Mouse (Mus musculus): Measurements from ENCODE around the gene Tpcn2. TPM values are rescaled to one million over a fixed set of nuclear protein-coding genes. Genes with fewer than 3 reads are reported as not detected.

The Tpcn2 gene
- polyA plus RNA-seq, 1 experiment from 2014 or later = 4.6 TPM

DNA sequence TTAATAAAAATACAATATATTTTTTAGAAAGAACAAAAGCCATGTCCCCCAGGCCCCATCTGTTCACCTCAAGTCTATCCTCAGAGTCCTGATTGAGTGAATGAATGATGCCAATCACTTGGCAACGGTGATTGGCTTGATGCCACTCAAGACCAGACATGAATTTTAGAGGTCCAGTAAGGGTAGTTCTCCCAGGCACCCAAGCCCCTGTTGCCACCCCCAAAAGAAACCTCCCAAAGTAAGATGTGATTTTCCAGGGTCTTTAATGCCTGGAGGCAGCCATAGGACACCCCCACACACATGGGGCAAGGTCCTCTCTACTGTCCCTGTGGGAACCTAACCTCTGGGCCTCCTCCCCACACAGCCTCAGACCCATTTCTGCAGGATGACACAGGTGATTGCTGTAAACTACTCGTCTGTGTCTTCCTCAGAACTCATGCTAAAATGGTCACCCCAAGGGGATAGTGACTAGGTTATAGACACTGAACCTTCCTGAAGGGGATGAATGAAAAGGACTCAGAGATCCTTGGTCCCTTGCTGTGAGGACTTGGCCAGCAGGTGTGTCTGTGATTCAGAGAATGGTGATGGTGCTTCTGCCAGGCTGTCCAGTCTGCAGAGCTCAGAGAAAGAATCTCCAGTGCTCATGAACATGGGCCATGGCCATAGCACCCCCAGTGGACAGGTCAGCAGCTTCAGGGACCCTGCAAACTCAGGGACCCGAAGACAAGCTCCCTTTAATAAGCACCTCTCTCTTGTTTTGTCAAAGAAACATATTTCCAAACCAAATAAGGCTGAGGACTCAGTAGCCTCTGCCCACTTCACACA, 15.1 kb upstream of the Tpcn2 start:
- peaks cover 6% of the 10 kb centered on the region; the same call in 1 of the 2 replicates for H3K27me3 ChIP-seq
- H3K9ac ChIP-seq = no peak overlapping the region
- H3K4me1 ChIP-seq (replicated peaks) = peaks cover 12% of the 10 kb centered on the region
- no peak overlapping the region for H3K4me3 ChIP-seq
- no peak overlapping the region for H3K27ac ChIP-seq
- no peaks in the 10 kb centered on the region for H3K36me3 ChIP-seq
- H3K4me2 ChIP-seq = no peak overlapping the region
- ATAC-seq (replicated peaks; ENCODE audit: insufficient number of reproducible peaks, insufficient read depth, low FRiP score, low read depth) = no peak
- WGBS = 59% methylated on average over 3 of the region's 3 CpGs
- no peaks in the 10 kb centered on the region for H3K9me3 ChIP-seq (replicated peaks)

DNA sequence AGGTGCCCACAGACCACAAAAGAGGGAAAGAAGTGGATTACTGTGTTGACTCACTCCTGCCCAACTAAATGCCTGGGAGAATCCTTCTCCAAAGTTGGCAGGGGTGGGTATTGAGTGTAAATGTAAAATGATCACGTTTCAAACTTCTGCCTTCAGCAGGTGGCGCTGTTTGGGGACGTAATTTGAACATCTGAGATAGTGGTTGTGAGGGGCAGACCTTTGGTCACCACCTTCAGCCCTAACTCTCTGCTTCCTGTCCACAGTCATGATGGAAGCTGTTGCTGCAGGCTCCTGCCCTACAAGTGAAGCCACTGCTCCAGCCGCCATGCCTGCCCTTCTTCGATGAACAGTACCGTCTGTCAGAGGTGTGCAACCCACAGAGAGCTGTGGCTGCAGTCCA, 10.0 kb upstream of the Tpcn2 start:
- no peaks in the 10 kb centered on the region for H3K27me3 ChIP-seq
- no peak overlapping the region for H3K4me3 ChIP-seq
- H3K4me2 ChIP-seq = no peak overlapping the region
- H3K9ac ChIP-seq = no peak overlapping the region
- no peak overlapping the region for H3K27ac ChIP-seq
- no peaks in the 10 kb centered on the region for H3K36me3 ChIP-seq
- peaks cover 6% of the 10 kb centered on the region; the same call in 1 of the 2 replicates for H3K4me1 ChIP-seq (replicated peaks)
- no peaks in the 10 kb centered on the region for H3K9me3 ChIP-seq (replicated peaks)
- no peak for ATAC-seq (replicated peaks; ENCODE audit: insufficient number of reproducible peaks, insufficient read depth, low FRiP score, low read depth)
- WGBS = 37% methylated on average over 6 of the region's 6 CpGs

DNA sequence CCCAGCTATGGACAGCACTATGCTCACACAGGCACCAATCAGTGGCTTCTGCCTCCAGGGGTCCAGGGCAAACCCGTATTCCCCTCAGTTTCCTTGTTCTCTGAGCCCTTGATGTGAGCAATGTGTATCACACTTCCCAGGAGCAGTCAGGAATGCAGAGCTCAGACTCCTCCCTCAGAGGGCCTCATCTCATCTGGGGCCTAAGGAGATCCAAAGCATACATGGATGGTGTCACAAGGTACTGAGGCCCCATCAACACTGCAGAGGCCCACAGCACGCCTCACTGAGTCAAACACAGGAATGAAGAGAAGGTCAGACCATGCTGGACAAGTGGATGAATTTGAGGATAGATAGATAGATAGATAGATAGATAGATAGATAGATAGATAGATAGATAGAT, 8.9 kb upstream of the Tpcn2 start:
- WGBS = 56% methylated on average over 2 of the region's 2 CpGs
- H3K9me3 ChIP-seq (replicated peaks) = no peaks in the 10 kb centered on the region
- ATAC-seq (replicated peaks; ENCODE audit: insufficient number of reproducible peaks, insufficient read depth, low FRiP score, low read depth) = no peak

DNA sequence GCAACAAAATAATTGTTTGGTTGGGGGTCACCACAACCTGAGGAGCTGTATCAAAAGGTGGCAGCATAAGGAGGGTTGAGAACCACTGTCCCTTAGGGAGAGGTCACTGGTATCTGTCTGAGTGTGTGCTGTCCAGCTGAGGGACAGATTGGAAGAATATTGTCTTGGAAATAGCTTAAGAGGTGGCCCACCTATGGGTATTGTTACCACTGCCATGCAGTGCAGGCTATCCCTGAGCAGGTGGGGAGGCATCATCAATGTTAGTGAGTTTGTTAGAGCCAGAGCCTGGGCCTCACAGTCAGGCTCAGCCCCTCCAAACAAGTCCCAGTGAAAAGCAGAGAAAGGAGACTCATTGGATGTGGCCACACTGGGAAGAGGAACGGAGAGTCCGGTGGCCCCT, 8.0 kb upstream of the Tpcn2 start:
- no peak overlapping the region for H3K9ac ChIP-seq
- WGBS = 97% methylated on average over 2 of the region's 2 CpGs
- H3K27ac ChIP-seq = no peak overlapping the region
- no peaks in the 10 kb centered on the region for H3K27me3 ChIP-seq
- no peaks in the 10 kb centered on the region for H3K36me3 ChIP-seq
- no peaks in the 10 kb centered on the region for H3K9me3 ChIP-seq (replicated peaks)
- H3K4me2 ChIP-seq = no peak overlapping the region
- no peak overlapping the region for H3K4me3 ChIP-seq
- H3K4me1 ChIP-seq (replicated peaks) = peaks cover 6% of the 10 kb centered on the region; the same call in 1 of the 2 replicates
- no peak for ATAC-seq (replicated peaks; ENCODE audit: insufficient number of reproducible peaks, insufficient read depth, low FRiP score, low read depth)

More for the DNA sequence above, 8.9 kb upstream of the Tpcn2 start:
- Histone ChIP-seq H3K36me3 (no peaks in the 10 kb centered on the region), H3K4me2 (no peak overlapping the region), H3K9ac (no peak overlapping the region), H3K27me3 (no peaks in the 10 kb centered on the region), H3K27ac (no peak overlapping the region), H3K4me3 (no peak overlapping the region), H3K4me1 (replicated peaks) (peaks cover 6% of the 10 kb centered on the region; the same call in 1 of the 2 replicates)

DNA sequence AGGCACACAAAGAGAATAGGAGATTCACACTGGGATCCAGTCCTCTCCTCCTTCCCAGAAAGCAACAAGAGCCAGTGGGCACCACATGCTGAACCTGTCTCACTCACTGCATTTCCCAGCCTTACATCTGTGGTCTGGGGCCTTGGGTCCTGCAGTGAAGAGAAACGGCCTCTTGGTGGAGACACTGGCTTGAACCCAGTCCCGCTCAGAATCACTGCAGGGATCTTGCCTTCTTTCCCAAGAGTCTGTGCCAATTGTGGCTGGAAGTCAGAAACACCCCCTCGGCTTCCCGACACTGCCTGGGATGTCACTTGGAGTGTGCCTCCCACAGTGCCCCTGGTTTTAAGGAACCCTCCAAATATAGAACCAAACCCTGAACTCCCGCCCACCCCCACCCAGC, 5.5 kb upstream of the Tpcn2 start:
- Histone ChIP-seq H3K4me2 (no peak overlapping the region), H3K9me3 (replicated peaks) (no peaks in the 10 kb centered on the region), H3K36me3 (no peaks in the 10 kb centered on the region), H3K27ac (no peak overlapping the region), H3K27me3 (no peaks in the 10 kb centered on the region), H3K9ac (no peak overlapping the region), H3K4me3 (no peak overlapping the region), H3K4me1 (replicated peaks) (peaks cover 6% of the 10 kb centered on the region; the same call in 1 of the 2 replicates)
- ATAC-seq (replicated peaks; ENCODE audit: insufficient number of reproducible peaks, insufficient read depth, low FRiP score, low read depth) = no peak
- WGBS = 19% methylated on average over 5 of the region's 5 CpGs

DNA sequence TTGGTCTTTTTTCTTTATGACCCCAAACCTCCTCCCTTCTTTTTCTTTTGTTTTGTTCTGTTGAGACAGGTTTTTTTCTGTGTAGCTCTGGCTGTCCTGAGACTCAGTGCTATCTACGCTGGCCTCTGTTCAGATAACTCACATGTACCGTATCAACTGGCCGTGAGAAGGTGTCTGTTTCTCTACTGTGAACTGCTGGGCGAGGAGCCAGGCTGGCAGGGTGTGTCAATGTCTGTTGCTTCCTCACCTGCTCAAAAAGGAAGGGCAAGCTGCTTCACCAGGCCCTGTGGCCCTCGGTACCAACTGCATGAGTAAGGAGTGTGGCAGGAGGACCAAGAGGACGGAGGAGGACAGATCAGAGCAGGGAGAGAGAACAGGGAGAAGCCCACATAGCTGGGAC, 3.6 kb upstream of the Tpcn2 start:
- H3K27me3 ChIP-seq = no peaks in the 10 kb centered on the region
- peaks cover 14% of the 10 kb centered on the region for H3K4me1 ChIP-seq (replicated peaks)
- H3K27ac ChIP-seq = no peak overlapping the region
- no peak overlapping the region for H3K9ac ChIP-seq
- H3K36me3 ChIP-seq = no peaks in the 10 kb centered on the region
- no peak for ATAC-seq (replicated peaks; ENCODE audit: insufficient number of reproducible peaks, insufficient read depth, low FRiP score, low read depth)
- no peak overlapping the region for H3K4me2 ChIP-seq
- 39% methylated on average over 6 of the region's 6 CpGs for WGBS
- H3K4me3 ChIP-seq = no peak overlapping the region
- H3K9me3 ChIP-seq (replicated peaks) = no peaks in the 10 kb centered on the region

DNA sequence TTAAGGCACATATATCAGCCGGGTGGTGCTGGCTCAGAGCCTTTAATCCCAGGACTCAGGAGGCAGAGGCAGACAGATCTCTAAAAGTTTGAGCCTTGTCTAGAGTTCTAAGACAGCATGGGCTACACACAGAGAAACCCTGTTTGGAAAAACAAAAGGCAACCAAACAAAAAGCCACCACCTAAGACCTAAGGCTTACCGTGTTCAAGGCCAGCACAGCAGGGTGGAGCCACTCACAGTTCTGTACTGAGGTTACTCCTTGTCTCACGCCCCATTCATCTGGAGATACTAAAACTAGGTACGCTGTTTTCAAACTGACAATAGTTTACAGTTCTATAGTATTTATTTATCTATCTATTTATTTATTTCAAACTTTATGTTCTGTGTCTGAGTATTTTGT, 1.7 kb upstream of the Tpcn2 start:
- Histone ChIP-seq H3K27me3 (no peaks in the 10 kb centered on the region), H3K4me3 (no peak overlapping the region), H3K36me3 (no peaks in the 10 kb centered on the region), H3K9me3 (replicated peaks) (no peaks in the 10 kb centered on the region), H3K27ac (no peak overlapping the region), H3K9ac (no peak overlapping the region), H3K4me2 (no peak overlapping the region), H3K4me1 (replicated peaks) (peaks cover 23% of the 10 kb centered on the region)
- WGBS = 74% methylated on average over 4 of the region's 4 CpGs
- no peak for ATAC-seq (replicated peaks; ENCODE audit: insufficient number of reproducible peaks, insufficient read depth, low FRiP score, low read depth)

DNA sequence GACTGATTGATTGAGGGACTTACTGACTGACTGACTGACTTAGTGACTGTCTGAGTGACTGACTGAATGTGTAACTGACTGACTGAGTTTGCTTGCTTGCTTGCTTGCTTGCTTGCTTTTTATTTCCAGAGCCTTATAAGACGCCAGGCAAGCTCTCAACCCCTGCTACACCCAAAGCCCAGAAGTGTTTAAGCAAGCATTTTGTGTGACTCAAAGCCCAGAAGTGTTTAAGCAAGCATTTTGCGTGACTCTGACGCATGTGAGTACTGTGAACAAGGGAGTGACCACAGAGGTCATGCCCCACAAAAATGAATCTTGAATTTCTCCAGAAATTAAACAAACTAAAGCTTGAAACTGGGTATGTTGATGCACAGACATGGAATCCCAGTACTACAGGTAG, 482 bp upstream of the Tpcn2 start:
- H3K9ac ChIP-seq = no peak overlapping the region
- H3K9me3 ChIP-seq (replicated peaks) = no peaks in the 10 kb centered on the region
- peaks cover 18% of the 10 kb centered on the region for H3K4me1 ChIP-seq (replicated peaks)
- peaks cover 4% of the 10 kb centered on the region; the same call in 1 of the 2 replicates for H3K36me3 ChIP-seq
- ATAC-seq (replicated peaks; ENCODE audit: insufficient number of reproducible peaks, insufficient read depth, low FRiP score, low read depth) = no peak
- no peaks in the 10 kb centered on the region for H3K27me3 ChIP-seq
- peak overlapping the region; percentile 60 for H3K4me3 ChIP-seq
- H3K27ac ChIP-seq = no peak overlapping the region
- H3K4me2 ChIP-seq = peak overlapping the region; percentile 73
- 45% methylated on average over 3 of the region's 3 CpGs for WGBS

DNA sequence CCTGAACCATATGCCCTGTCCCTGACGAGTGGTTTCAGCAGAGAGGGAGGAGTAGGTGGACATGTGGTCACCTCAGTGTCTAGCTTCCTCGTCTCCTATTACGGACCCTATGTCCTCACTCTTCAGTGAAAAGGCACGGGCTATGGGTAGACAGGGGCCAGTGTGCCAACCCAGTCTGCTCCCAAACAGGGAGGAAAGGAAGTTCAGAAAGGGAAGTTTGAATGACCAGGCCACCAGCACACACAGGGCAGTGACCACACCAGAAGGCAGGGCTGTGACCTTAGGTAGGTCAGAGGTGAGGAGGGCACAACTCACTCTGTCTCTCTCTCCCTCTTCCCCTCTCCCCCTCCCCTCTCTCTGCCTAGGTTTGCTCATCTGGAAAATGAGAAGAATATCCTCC, 770 bp downstream of the Tpcn2 start:
- H3K4me1 ChIP-seq (replicated peaks) = peaks cover 17% of the 10 kb centered on the region
- H3K9ac ChIP-seq = peak overlapping the region; percentile 56
- no peaks in the 10 kb centered on the region for H3K27me3 ChIP-seq
- peak overlapping the region; percentile 60 for H3K4me3 ChIP-seq
- peaks cover 4% of the 10 kb centered on the region; the same call in 1 of the 2 replicates for H3K36me3 ChIP-seq
- H3K9me3 ChIP-seq (replicated peaks) = no peaks in the 10 kb centered on the region
- no peak for ATAC-seq (replicated peaks; ENCODE audit: insufficient number of reproducible peaks, insufficient read depth, low FRiP score, low read depth)
- 44% methylated on average over 4 of the region's 4 CpGs for WGBS
- no peak overlapping the region for H3K27ac ChIP-seq
- H3K4me2 ChIP-seq = peak overlapping the region; percentile 73

DNA sequence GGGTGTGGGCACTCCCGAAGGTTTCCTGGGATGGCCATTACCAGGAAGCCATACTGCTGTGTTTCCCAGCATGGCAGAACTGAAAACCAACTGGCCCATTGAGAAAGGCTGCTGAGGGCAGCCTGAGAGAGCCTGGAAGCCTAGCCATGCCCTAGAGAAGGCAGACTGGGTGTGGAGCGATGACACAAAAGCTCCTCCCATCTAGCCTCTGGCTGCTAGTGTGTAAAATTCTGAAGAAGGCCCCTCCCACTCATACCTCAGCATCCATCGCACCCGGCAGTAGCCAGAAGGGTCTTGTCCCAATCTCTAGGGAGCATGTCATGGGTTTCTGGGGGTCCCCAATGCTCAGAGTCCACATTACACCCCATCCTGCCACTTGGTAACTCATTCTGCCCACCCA, 2.4 kb downstream of the Tpcn2 start:
- ATAC-seq (replicated peaks; ENCODE audit: insufficient number of reproducible peaks, insufficient read depth, low FRiP score, low read depth) = no peak
- WGBS = 81% methylated on average over 4 of the region's 4 CpGs

DNA sequence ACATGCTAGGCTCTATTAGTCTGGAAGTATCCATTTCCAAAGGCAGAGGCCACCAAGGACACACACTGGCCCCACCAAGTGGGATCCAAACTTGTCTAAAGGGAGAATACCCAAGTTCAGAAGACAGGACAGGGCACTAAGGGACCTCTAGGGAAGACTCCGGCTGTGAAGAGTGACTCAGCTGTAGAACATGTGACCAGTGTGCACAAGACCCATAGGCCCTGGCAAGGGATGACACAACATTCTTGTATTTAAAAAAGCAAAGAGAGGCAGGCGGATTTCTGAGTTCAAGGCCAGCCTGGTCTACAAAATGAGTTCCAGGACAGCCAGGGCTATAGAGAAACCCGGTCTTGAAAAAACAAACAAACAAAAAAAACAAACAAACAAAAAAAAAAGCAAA, 8.3 kb downstream of the Tpcn2 start:
- ATAC-seq (replicated peaks; ENCODE audit: insufficient number of reproducible peaks, insufficient read depth, low FRiP score, low read depth) = no peak
- 81% methylated on average over 3 of the region's 3 CpGs for WGBS
- H3K36me3 ChIP-seq = peaks cover 42% of the 10 kb centered on the region
- no peak overlapping the region for H3K9ac ChIP-seq
- H3K9me3 ChIP-seq (replicated peaks) = no peaks in the 10 kb centered on the region
- no peak overlapping the region for H3K4me3 ChIP-seq
- no peak overlapping the region for H3K4me2 ChIP-seq
- H3K4me1 ChIP-seq (replicated peaks) = no peaks in the 10 kb centered on the region
- no peaks in the 10 kb centered on the region for H3K27me3 ChIP-seq
- no peak overlapping the region for H3K27ac ChIP-seq

More for the DNA sequence above, 2.4 kb downstream of the Tpcn2 start:
- H3K36me3 ChIP-seq = peaks cover 14% of the 10 kb centered on the region
- H3K4me2 ChIP-seq = no peak overlapping the region
- peaks cover 17% of the 10 kb centered on the region for H3K4me1 ChIP-seq (replicated peaks)
- H3K9ac ChIP-seq = no peak overlapping the region
- no peak overlapping the region for H3K4me3 ChIP-seq
- H3K27ac ChIP-seq = no peak overlapping the region
- H3K27me3 ChIP-seq = no peaks in the 10 kb centered on the region
- no peaks in the 10 kb centered on the region for H3K9me3 ChIP-seq (replicated peaks)

DNA sequence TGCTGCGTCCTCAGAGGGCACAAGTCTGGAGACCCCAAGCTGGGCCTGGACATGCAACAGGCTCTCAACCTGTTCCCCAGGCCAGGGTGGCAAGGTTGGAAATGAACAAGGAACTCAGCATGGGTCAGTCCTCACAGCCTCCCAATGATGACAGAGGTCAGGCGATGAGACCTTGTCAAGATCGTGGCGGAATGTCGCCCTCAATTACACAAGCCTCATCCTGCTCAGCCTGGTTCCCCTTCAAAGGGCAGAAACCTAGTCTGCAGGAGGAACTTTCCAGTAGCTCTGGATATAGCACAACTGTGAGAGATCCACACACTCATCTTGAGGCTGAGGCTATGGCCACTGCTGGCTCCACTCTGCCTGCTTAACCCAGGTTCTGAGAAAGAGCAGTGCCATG, 12.9 kb downstream of the Tpcn2 start:
- H3K27ac ChIP-seq = no peak overlapping the region
- WGBS = 87% methylated on average over 5 of the region's 5 CpGs
- no peak overlapping the region for H3K4me3 ChIP-seq

More for the DNA sequence above, 12.9 kb downstream of the Tpcn2 start:
- no peak overlapping the region for H3K4me2 ChIP-seq
- ATAC-seq (replicated peaks; ENCODE audit: insufficient number of reproducible peaks, insufficient read depth, low FRiP score, low read depth) = no peak
- H3K4me1 ChIP-seq (replicated peaks) = no peaks in the 10 kb centered on the region; the same call in 1 of the 2 replicates
- peaks cover 38% of the 10 kb centered on the region; the same call in 1 of the 2 replicates for H3K36me3 ChIP-seq
- H3K27me3 ChIP-seq = no peaks in the 10 kb centered on the region
- H3K9ac ChIP-seq = no peak overlapping the region
- no peaks in the 10 kb centered on the region for H3K9me3 ChIP-seq (replicated peaks)
